Mouse (Mus musculus): ENCODE data around the gene Ackr3. TPM values are rescaled to one million over a fixed set of nuclear protein-coding genes. Genes with fewer than 3 reads are reported as not detected.

Gene Ackr3
- polyA plus RNA-seq, 1 experiment from 2014 or later, result 8.9 TPM

DNA sequence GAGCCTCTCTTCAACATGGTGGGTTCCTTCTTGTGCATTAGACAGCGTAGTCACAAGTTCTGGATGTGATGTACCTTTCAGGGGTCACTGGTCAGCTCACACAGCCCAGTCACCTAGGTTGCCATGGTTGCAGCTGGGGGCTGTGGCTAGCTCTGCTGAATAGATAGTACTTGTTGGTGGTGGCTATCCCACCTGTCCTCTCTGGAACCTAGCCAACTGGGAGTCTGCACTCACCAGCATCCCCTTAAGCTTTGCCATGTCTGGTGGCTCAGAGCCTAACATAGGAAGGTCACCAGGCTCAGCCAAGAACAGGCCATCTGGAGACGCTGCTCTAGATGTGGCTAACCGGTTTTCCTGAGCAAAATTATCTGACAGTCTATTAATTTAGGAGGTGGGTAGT, 47.4 kb downstream of the Ackr3 start:
- no peak for ATAC-seq
- TF ChIP-seq CTCF (IDR thresholded peaks at IDR 0.05; ENCODE audit: low read depth), result no peak
- H3K4me3 ChIP-seq (ENCODE audit: low read depth, low read length), result no peak overlapping the region

DNA sequence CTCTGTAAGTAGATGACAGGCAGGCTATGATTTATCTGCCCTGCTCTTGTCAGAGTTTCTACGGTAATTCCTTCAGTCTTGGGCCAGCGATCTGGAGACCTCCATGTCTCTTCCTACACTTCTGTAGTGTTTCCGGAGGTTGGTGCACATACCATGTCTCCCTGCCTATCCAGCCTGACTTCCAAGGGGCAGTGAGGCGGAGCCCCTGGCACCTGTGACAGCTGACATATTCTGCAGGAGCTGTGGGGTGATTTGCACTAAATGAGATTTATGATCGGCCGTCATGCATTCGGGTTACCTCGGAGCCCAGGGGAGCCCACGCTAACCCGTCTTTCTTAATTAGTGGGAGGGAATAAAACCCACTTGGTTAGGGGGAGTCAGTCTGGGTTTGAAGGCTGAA, 49.7 kb downstream of the Ackr3 start:
- Histone ChIP-seq H3K27ac (ENCODE audit: low read depth, low read length) (no peak overlapping the region), H3K36me3 (ENCODE audit: control insufficient read depth, insufficient read depth) (no peaks in the 10 kb centered on the region), H3K9ac (ENCODE audit: low read depth, low read length) (no peak overlapping the region), H3K4me2 (replicated peaks; ENCODE audit: low read depth) (no peak overlapping the region), H3K27me3 (replicated peaks; ENCODE audit: control insufficient read depth, insufficient read depth, low read length) (no peaks in the 10 kb centered on the region), H3K4me3 (ENCODE audit: low read depth, low read length) (no peak overlapping the region), H3K4me1 (replicated peaks; ENCODE audit: control insufficient read depth, insufficient read depth, low read length) (no peaks in the 10 kb centered on the region), H3K9me3 (ENCODE audit: control insufficient read depth) (no peaks in the 10 kb centered on the region)
- no peak for TF ChIP-seq CTCF (IDR thresholded peaks at IDR 0.05; ENCODE audit: low read depth)
- no peak for ATAC-seq
- WGBS, result 81% methylated on average over 10 of the region's 10 CpGs

More for the DNA sequence above, 47.4 kb downstream of the Ackr3 start:
- Histone ChIP-seq H3K9ac (ENCODE audit: low read depth, low read length) (no peak overlapping the region), H3K36me3 (ENCODE audit: control insufficient read depth, insufficient read depth) (no peaks in the 10 kb centered on the region), H3K4me2 (replicated peaks; ENCODE audit: low read depth) (no peak overlapping the region), H3K4me1 (replicated peaks; ENCODE audit: control insufficient read depth, insufficient read depth, low read length) (no peaks in the 10 kb centered on the region), H3K27me3 (replicated peaks; ENCODE audit: control insufficient read depth, insufficient read depth, low read length) (no peaks in the 10 kb centered on the region), H3K27ac (ENCODE audit: low read depth, low read length) (no peak overlapping the region), H3K9me3 (ENCODE audit: control insufficient read depth) (no peaks in the 10 kb centered on the region)
- WGBS, result 79% methylated on average over 3 of the region's 3 CpGs

DNA sequence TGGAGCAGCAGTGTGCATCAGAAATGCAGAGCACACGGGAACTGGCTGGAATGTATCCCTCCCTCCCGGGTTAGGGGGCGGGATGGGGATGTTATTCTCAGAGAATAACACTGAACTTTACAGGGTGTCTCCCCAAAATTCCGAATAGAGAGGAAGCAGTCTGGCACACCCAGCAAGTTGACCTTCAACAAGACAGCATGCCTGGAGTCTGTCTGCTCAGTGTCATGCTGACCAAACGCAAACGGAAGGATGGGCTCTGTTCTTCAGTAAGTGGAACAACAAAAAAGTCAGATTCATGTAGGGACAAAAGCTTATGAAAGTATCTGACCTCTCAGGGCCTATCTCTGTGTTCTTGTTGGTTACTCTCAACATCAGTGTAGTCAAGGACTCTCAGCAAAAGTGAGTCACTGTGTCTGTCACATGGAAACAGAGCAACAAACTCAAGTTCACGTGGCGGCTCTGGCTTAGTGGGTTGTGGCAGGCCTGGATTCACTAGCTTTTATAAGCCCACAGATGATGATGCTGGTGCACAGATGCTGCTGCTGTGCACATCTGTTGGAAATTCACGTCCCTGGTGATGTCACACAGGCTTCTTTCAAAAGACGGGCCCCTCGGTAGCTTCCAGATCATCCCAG, 54.6 kb downstream of the Ackr3 start:
- TF ChIP-seq CTCF (IDR thresholded peaks at IDR 0.05; ENCODE audit: low read depth), result no peak
- H3K9ac ChIP-seq (ENCODE audit: low read depth, low read length), result no peak overlapping the region
- H3K27ac ChIP-seq (ENCODE audit: low read depth, low read length), result no peak overlapping the region
- H3K9me3 ChIP-seq (ENCODE audit: control insufficient read depth), result no peaks in the 10 kb centered on the region
- no peak overlapping the region for H3K4me3 ChIP-seq (ENCODE audit: low read depth, low read length)
- no peaks in the 10 kb centered on the region for H3K36me3 ChIP-seq (ENCODE audit: control insufficient read depth, insufficient read depth)
- H3K27me3 ChIP-seq (replicated peaks; ENCODE audit: control insufficient read depth, insufficient read depth, low read length), result no peaks in the 10 kb centered on the region
- no peaks in the 10 kb centered on the region for H3K4me1 ChIP-seq (replicated peaks; ENCODE audit: control insufficient read depth, insufficient read depth, low read length)
- H3K4me2 ChIP-seq (replicated peaks; ENCODE audit: low read depth), result no peak overlapping the region
- no peak for ATAC-seq
- 77% methylated on average over 11 of the region's 11 CpGs for WGBS

DNA sequence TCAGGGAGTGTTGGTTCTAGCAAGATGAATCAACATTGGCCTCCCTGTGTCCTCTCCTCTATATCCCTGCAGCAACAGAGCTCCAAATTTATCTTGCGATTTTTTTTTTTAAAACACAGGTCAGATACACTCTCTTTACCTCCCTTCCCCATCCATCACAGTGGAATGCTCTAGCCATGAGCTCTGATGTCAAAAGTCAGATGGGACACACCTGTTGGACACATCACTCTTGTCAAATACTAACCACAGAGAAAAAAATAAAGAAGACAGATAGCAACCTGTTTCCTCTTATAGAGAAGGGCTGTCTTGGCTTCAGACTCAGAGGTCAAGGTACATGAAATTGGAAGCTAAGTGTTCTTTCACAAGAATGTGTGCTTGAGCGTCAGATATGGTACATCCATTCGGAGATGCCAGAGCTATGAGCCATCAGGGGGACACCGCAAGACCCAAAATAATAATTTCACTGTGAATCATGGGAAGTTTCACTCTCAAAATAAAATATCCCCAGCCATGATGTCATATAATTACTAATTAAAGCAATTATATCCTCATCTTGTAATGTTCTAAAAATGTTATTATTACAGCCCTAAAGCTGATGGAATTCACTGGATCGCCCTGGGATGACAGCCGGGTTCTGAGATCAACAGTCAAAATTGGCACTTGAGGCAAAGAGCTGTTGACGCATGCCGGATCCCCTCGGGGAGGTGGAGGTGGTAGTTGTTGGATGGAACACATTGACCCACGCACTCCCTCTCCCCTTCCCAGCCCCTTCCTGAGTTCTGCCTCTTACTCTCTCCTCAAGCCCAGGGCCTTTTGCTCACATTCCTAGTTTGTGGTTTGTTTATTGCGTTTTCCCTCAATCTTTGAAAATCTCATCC, 57.2 kb downstream of the Ackr3 start:
- H3K9ac ChIP-seq (ENCODE audit: low read depth, low read length), result no peak overlapping the region
- no peak for TF ChIP-seq CTCF (IDR thresholded peaks at IDR 0.05; ENCODE audit: low read depth)
- no peaks in the 10 kb centered on the region for H3K36me3 ChIP-seq (ENCODE audit: control insufficient read depth, insufficient read depth)
- no peak overlapping the region for H3K4me2 ChIP-seq (replicated peaks; ENCODE audit: low read depth)
- no peaks in the 10 kb centered on the region for H3K4me1 ChIP-seq (replicated peaks; ENCODE audit: control insufficient read depth, insufficient read depth, low read length)
- no peaks in the 10 kb centered on the region for H3K27me3 ChIP-seq (replicated peaks; ENCODE audit: control insufficient read depth, insufficient read depth, low read length)
- no peak for ATAC-seq
- no peak overlapping the region for H3K27ac ChIP-seq (ENCODE audit: low read depth, low read length)
- H3K4me3 ChIP-seq (ENCODE audit: low read depth, low read length), result no peak overlapping the region
- 90% methylated on average over 11 of the region's 11 CpGs for WGBS
- H3K9me3 ChIP-seq (ENCODE audit: control insufficient read depth), result no peaks in the 10 kb centered on the region

DNA sequence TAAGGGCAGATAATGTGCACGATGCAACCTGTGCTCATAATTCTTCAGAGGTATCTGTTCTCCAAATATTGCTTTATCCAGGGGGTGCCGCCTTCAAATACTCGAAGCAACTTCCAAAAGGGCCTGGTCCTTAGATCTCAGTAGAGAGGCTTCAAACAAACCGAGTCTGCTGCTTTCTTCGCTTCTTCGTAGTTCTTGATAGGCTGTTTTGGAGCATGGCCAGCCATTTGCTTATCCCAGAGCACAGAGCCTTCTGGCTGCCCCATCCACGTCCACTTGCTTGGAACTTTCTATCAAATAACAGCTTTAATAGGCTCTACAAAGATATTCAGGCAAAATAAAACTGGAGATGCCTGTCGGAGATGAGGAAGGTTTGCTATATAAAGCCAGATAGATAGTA, 58.6 kb downstream of the Ackr3 start:
- no peak overlapping the region for H3K27ac ChIP-seq (ENCODE audit: low read depth, low read length)
- no peaks in the 10 kb centered on the region for H3K36me3 ChIP-seq (ENCODE audit: control insufficient read depth, insufficient read depth)
- ATAC-seq, result no peak
- no peak for TF ChIP-seq CTCF (IDR thresholded peaks at IDR 0.05; ENCODE audit: low read depth)
- H3K4me3 ChIP-seq (ENCODE audit: low read depth, low read length), result no peak overlapping the region
- no peaks in the 10 kb centered on the region for H3K27me3 ChIP-seq (replicated peaks; ENCODE audit: control insufficient read depth, insufficient read depth, low read length)
- WGBS, result 69% methylated on average over 8 of the region's 8 CpGs
- H3K4me2 ChIP-seq (replicated peaks; ENCODE audit: low read depth), result no peak overlapping the region
- H3K9me3 ChIP-seq (ENCODE audit: control insufficient read depth), result no peaks in the 10 kb centered on the region
- H3K9ac ChIP-seq (ENCODE audit: low read depth, low read length), result no peak overlapping the region
- no peaks in the 10 kb centered on the region for H3K4me1 ChIP-seq (replicated peaks; ENCODE audit: control insufficient read depth, insufficient read depth, low read length)

Other genes with a start within 250 kb of the Ackr3 start
- gene Asb18, start 189.3 kb upstream of the Ackr3 start, polyA plus RNA-seq (2015; fragmentation: Nextera tagmentation; extraction: Ambion mirVana), result not detected in 2 replicates
- gene Iqca, start 50.6 kb upstream of the Ackr3 start, polyA plus RNA-seq (2015; fragmentation: Nextera tagmentation; extraction: Ambion mirVana), result 0.13 and 0.47 TPM in 2 replicates

Data from intestine, postnatal 0 days (tissue).